Mouse (Mus musculus): ENCODE data around the gene Yjefn3. TPM values are rescaled to one million over a fixed set of nuclear protein-coding genes. Genes with fewer than 3 reads are reported as not detected.

Gene Yjefn3
- polyA plus RNA-seq, 1 experiment from 2014 or later, result 3.6 TPM

DNA sequence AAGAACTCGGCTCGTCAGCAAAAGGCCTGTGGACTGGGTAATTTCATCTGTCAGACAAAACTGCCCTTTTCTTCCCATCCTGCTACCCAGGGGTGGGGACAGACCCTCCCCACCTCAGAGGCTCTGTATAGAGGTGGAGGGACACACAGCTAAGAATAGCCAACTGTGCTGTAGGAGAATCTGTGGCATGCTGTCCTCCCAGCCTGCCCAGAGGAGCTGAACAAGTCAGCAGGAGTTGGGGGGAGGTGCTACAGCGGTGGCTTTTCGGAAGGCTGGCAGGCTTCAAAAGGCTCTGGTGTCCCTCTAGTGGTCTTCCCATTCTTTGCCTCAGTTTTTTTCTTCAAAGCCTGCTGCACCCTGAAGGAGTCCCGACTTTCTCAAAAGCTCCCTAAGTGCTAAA is 13.2 kb upstream of the Yjefn3 start:
- Histone ChIP-seq H3K4me1 (ENCODE audit: control insufficient read depth, insufficient read depth, low read length) (peaks cover 10% of the 10 kb centered on the region), H3K9me3 (ENCODE audit: control insufficient read depth, low read length) (no peaks in the 10 kb centered on the region), H3K36me3 (ENCODE audit: control insufficient read depth, insufficient read depth, low read length) (peaks cover 32% of the 10 kb centered on the region), H3K9ac (ENCODE audit: low read length) (no peak overlapping the region), H3K4me2 (no peak overlapping the region), H3K27me3 (ENCODE audit: control insufficient read depth, insufficient read depth, low read length) (no peaks in the 10 kb centered on the region), H3K27ac (ENCODE audit: low read depth, low read length) (no peak overlapping the region), H3K4me3 (ENCODE audit: low read depth, low read length) (no peak overlapping the region)
- ATAC-seq (ENCODE audit: low FRiP score) (no peak), DNase-seq (ENCODE audit: low spot score, missing footprints) (peak; percentile 82)
- 39% methylated on average over 5 of the region's 5 CpGs for WGBS

DNA sequence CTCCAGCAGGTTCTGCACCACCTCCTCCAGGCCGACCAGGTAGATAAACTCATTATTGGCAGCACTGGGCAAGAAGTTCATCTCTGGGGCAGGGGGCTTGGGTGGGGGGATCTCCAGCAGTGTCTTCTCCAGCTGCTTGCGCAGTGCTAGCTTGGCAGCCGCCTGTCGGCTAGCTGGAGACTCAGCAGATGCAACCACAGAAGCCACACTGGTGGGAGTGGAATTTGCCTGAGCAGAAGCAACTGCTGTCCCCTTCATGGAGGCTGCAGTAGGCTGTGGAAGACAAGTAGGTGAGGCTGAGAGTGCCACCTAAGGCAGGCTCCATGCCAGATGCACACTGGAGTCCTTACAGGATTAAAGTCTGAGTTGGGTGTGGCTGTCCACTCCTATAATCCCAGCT is 12.0 kb upstream of the Yjefn3 start:
- Histone ChIP-seq H3K27ac (ENCODE audit: low read depth, low read length) (no peak overlapping the region), H3K4me1 (ENCODE audit: control insufficient read depth, insufficient read depth, low read length) (no peaks in the 10 kb centered on the region), H3K9ac (ENCODE audit: low read length) (no peak overlapping the region), H3K4me3 (ENCODE audit: low read depth, low read length) (no peak overlapping the region), H3K9me3 (ENCODE audit: control insufficient read depth, low read length) (no peaks in the 10 kb centered on the region), H3K27me3 (ENCODE audit: control insufficient read depth, insufficient read depth, low read length) (no peaks in the 10 kb centered on the region), H3K4me2 (no peak overlapping the region), H3K36me3 (ENCODE audit: control insufficient read depth, insufficient read depth, low read length) (peaks cover 39% of the 10 kb centered on the region)
- ATAC-seq (ENCODE audit: low FRiP score), result no peak
- no peak for DNase-seq (ENCODE audit: low spot score, missing footprints)
- WGBS, result 91% methylated on average over 4 of the region's 4 CpGs

DNA sequence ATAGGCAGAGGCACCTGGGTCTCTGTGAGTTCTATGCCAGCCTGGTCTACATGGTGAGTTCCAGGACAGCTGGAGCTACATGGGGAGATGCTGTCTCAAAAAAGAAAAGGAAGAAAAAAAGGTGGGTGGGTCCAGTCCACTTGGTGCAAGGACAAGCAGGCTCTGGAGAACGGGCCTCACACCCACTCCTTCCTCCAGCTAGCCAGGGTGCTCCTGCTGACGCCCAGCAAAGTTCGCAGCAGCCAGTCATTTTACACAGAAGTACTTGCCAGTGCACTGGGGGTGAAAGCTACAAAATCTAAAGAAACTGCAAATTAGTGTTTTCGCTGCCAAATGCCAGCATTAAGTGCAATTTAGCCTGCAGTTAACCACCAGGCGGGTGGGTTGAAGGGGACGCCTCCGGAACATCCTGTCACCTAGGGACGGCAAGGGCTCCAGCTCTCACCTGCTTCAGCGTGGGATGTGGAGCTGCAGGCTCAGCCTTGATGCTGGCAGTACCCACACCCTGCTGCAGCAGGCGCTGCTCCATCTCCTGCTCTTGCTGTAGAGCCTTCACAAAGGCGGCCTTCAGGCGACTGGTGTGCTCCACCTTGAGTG is 10.1 kb upstream of the Yjefn3 start:
- Histone ChIP-seq H3K4me3 (ENCODE audit: low read depth, low read length) (no peak overlapping the region), H3K4me1 (ENCODE audit: control insufficient read depth, insufficient read depth, low read length) (no peaks in the 10 kb centered on the region), H3K4me2 (no peak overlapping the region), H3K9me3 (ENCODE audit: control insufficient read depth, low read length) (no peaks in the 10 kb centered on the region), H3K27ac (ENCODE audit: low read depth, low read length) (no peak overlapping the region), H3K27me3 (ENCODE audit: control insufficient read depth, insufficient read depth, low read length) (no peaks in the 10 kb centered on the region), H3K9ac (ENCODE audit: low read length) (no peak overlapping the region), H3K36me3 (ENCODE audit: control insufficient read depth, insufficient read depth, low read length) (peaks cover 37% of the 10 kb centered on the region)
- WGBS, result 89% methylated on average over 12 of the region's 12 CpGs
- DNase-seq (ENCODE audit: low spot score, missing footprints) (no peak), ATAC-seq (ENCODE audit: low FRiP score) (no peak)

DNA sequence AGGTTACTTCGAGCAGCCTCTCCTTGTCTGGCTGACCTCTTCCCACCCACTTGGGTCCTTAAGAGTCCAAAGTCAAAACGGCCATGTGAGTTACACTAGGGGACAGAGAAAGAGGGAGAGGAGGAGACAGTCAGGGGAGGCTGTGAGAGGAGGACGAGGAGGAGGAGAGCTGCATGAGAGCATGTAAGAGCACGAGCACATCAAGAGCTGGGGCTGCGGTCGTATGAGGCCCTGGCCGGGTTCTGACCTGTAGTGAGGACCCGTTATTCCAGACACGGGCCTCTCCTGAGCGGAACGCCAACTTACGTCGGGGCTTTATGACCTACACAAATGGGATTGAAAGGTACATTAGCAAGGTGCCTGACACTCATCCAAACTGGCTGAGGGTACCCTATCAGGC is 9.4 kb upstream of the Yjefn3 start:
- H3K4me3 ChIP-seq (ENCODE audit: low read depth, low read length), result no peak overlapping the region
- no peak overlapping the region for H3K4me2 ChIP-seq
- H3K4me1 ChIP-seq (ENCODE audit: control insufficient read depth, insufficient read depth, low read length), result no peaks in the 10 kb centered on the region
- no peaks in the 10 kb centered on the region for H3K27me3 ChIP-seq (ENCODE audit: control insufficient read depth, insufficient read depth, low read length)
- no peak for ATAC-seq (ENCODE audit: low FRiP score)
- H3K9ac ChIP-seq (ENCODE audit: low read length), result no peak overlapping the region
- H3K9me3 ChIP-seq (ENCODE audit: control insufficient read depth, low read length), result no peaks in the 10 kb centered on the region
- 92% methylated on average over 13 of the region's 13 CpGs for WGBS
- peaks cover 37% of the 10 kb centered on the region for H3K36me3 ChIP-seq (ENCODE audit: control insufficient read depth, insufficient read depth, low read length)
- no peak overlapping the region for H3K27ac ChIP-seq (ENCODE audit: low read depth, low read length)
- DNase-seq (ENCODE audit: low spot score, missing footprints), result no peak

DNA sequence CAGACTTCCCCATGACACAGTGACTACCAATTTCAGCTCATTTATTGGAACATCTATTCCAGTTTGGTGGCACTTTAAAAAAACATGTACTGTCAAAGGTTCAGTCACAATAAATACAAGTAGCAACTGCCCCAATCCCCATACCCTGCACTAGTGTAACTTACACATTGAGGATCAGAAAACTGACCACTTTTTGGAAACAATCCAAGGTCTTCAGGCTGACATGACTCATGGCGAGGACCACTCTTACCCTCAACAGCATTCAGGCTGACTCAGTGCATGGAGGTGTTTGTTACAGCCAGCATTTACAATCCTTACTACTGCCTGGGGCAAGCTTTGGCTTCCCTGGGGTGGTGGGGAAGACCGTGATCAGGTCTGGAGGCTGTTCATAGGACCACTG is 4.6 kb upstream of the Yjefn3 start:
- H3K27me3 ChIP-seq (ENCODE audit: control insufficient read depth, insufficient read depth, low read length), result no peaks in the 10 kb centered on the region
- WGBS, result 89% methylated on average over 2 of the region's 2 CpGs
- no peak overlapping the region for H3K4me3 ChIP-seq (ENCODE audit: low read depth, low read length)
- H3K9me3 ChIP-seq (ENCODE audit: control insufficient read depth, low read length), result no peaks in the 10 kb centered on the region
- H3K4me2 ChIP-seq, result no peak overlapping the region
- DNase-seq (ENCODE audit: low spot score, missing footprints) (no peak), ATAC-seq (ENCODE audit: low FRiP score) (no peak)
- H3K4me1 ChIP-seq (ENCODE audit: control insufficient read depth, insufficient read depth, low read length), result peaks cover 8% of the 10 kb centered on the region
- H3K9ac ChIP-seq (ENCODE audit: low read length), result no peak overlapping the region
- H3K36me3 ChIP-seq (ENCODE audit: control insufficient read depth, insufficient read depth, low read length), result peaks cover 18% of the 10 kb centered on the region; the same call in 1 of the 2 replicates
- no peak overlapping the region for H3K27ac ChIP-seq (ENCODE audit: low read depth, low read length)

DNA sequence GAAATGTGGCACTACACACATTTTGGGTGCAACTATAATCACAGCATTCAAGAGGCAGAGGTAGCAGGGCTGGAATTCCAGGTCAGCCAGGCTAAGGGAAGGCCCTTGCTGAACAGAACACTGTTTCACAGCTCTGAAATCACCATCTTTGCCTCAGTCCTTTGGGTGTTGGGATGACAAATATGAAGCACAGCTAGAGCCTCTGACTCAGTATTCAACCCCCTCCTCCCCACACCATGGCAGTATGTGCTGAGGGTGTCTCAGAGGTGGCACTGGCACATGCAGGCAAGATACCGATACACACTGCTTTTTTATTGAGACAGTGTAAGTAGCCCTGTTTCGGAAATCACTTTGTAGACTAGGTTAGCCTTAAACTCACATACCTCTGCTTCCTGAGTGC is 3.7 kb upstream of the Yjefn3 start:
- peaks cover 13% of the 10 kb centered on the region for H3K4me1 ChIP-seq (ENCODE audit: control insufficient read depth, insufficient read depth, low read length)
- ATAC-seq (ENCODE audit: low FRiP score), result no peak
- H3K4me3 ChIP-seq (ENCODE audit: low read depth, low read length), result no peak overlapping the region
- peaks cover 12% of the 10 kb centered on the region; the same call in 1 of the 2 replicates for H3K36me3 ChIP-seq (ENCODE audit: control insufficient read depth, insufficient read depth, low read length)
- WGBS, result 90% methylated on average over 2 of the region's 2 CpGs
- no peak overlapping the region for H3K27ac ChIP-seq (ENCODE audit: low read depth, low read length)
- no peaks in the 10 kb centered on the region for H3K27me3 ChIP-seq (ENCODE audit: control insufficient read depth, insufficient read depth, low read length)
- no peaks in the 10 kb centered on the region for H3K9me3 ChIP-seq (ENCODE audit: control insufficient read depth, low read length)
- no peak overlapping the region for H3K4me2 ChIP-seq
- H3K9ac ChIP-seq (ENCODE audit: low read length), result no peak overlapping the region
- peak; percentile 69 for DNase-seq (ENCODE audit: low spot score, missing footprints)

DNA sequence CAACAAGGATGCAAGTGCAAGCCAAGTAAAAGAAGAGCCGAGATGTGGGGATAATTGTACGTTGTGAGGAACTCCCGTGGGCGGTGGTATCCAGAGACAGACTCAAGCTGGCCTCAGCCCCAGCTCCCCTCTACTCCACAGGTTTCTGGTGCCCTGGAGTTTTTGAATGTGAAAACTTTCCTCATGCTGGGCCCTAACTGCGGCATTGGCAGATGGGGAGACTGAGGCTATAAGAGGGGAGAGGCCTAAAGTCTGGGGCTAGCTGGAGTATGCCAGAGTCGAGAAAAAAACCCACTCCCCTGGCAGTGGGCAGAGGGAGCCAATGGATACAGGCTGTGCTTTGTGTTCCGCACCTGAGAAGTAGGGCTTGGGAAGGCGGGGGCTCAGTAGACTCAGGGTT is 1.6 kb upstream of the Yjefn3 start:
- Histone ChIP-seq H3K36me3 (ENCODE audit: control insufficient read depth, insufficient read depth, low read length) (no peaks in the 10 kb centered on the region; the same call in 1 of the 2 replicates), H3K9me3 (ENCODE audit: control insufficient read depth, low read length) (no peaks in the 10 kb centered on the region), H3K9ac (ENCODE audit: low read length) (no peak overlapping the region), H3K4me2 (peak overlapping the region; percentile 57), H3K4me3 (ENCODE audit: low read depth, low read length) (no peak overlapping the region), H3K4me1 (ENCODE audit: control insufficient read depth, insufficient read depth, low read length) (peaks cover 19% of the 10 kb centered on the region), H3K27ac (ENCODE audit: low read depth, low read length) (no peak overlapping the region), H3K27me3 (ENCODE audit: control insufficient read depth, insufficient read depth, low read length) (no peaks in the 10 kb centered on the region)
- DNase-seq (ENCODE audit: low spot score, missing footprints) (no peak), ATAC-seq (ENCODE audit: low FRiP score) (no peak)
- WGBS, result 76% methylated on average over 8 of the region's 8 CpGs

DNA sequence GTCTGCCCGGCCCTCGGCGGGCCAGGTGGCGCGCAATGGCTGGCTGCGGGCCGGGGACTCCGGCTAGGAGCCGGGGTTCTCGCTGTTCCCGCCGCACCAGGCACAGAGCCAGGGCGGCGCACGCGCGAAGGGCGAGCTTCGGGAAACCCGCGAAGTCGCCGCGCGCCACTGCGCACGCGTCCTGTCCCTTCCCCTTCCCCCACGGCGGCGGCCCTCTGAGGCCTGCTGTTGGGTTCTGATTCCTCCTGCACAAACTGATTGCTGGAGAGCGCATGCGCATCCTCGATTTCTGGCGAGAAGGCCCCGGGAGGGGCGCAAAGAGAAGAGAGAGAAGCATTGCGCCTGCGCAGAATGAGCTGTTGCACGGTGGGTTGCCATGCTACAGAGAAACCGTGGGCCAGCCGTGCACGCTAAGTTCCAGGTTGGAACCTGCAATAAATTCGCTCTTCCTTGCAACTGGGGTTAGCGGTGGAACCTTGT is 591 bp upstream of the Yjefn3 start:
- peak overlapping the region; percentile 77 for H3K4me3 ChIP-seq (ENCODE audit: low read depth, low read length)
- no peaks in the 10 kb centered on the region for H3K9me3 ChIP-seq (ENCODE audit: control insufficient read depth, low read length)
- WGBS, result under 1% methylated on average over 43 of the region's 45 CpGs
- peak overlapping the region; percentile 65 for H3K27ac ChIP-seq (ENCODE audit: low read depth, low read length)
- DNase-seq (ENCODE audit: low spot score, missing footprints) (peak; percentile 100), ATAC-seq (ENCODE audit: low FRiP score) (peak; percentile 92)
- H3K9ac ChIP-seq (ENCODE audit: low read length), result peak overlapping the region; percentile 81
- H3K36me3 ChIP-seq (ENCODE audit: control insufficient read depth, insufficient read depth, low read length), result no peaks in the 10 kb centered on the region
- H3K4me1 ChIP-seq (ENCODE audit: control insufficient read depth, insufficient read depth, low read length), result peaks cover 19% of the 10 kb centered on the region
- no peaks in the 10 kb centered on the region for H3K27me3 ChIP-seq (ENCODE audit: control insufficient read depth, insufficient read depth, low read length)
- H3K4me2 ChIP-seq, result peak overlapping the region; percentile 57

DNA sequence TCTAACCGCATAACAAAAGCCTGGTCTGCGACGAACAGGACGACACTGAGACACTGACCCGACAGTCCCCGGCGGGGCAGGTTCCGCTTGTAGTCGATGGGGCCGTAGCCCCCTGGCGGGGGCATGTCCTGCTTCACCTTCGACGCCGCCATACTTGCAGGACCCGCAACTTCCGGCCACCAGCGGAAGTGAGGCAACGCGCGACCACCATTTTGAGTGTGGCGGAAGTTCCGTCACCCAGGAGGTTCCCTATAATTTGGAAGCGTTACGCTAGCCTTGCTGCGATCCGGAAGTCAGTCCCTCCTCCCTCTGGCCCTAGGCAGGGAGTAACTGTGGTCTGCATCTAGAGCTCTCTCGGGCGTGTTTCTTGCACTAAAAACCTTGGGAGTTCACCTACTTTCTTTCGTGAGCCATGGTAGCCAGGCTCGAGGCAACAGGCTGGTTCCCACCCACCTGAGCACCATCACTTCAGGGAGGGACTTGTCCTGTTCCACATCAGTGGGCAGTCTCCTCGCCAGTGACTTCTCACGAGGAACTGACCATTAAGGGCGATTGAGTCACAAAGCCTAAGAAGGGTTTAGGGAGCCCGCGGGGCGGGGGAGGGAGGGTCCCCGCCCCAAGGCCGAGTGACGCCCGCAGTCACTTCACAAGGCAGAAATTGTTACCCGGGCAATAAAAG is 889 bp downstream of the Yjefn3 start:
- peak; percentile 78 for ATAC-seq (ENCODE audit: low FRiP score)
- DNase-seq (ENCODE audit: low spot score, missing footprints), result peak; percentile 100
- peak overlapping the region; percentile 57 for H3K4me2 ChIP-seq
- H3K27ac ChIP-seq (ENCODE audit: low read depth, low read length), result peak overlapping the region; percentile 76
- no peaks in the 10 kb centered on the region for H3K36me3 ChIP-seq (ENCODE audit: control insufficient read depth, insufficient read depth, low read length)
- no peaks in the 10 kb centered on the region for H3K27me3 ChIP-seq (ENCODE audit: control insufficient read depth, insufficient read depth, low read length)
- peak overlapping the region; percentile 85 for H3K9ac ChIP-seq (ENCODE audit: low read length)
- no peaks in the 10 kb centered on the region for H3K9me3 ChIP-seq (ENCODE audit: control insufficient read depth, low read length)
- peak overlapping the region; percentile 77 for H3K4me3 ChIP-seq (ENCODE audit: low read depth, low read length)
- WGBS, result 2% methylated on average over 41 of the region's 41 CpGs
- peaks cover 19% of the 10 kb centered on the region for H3K4me1 ChIP-seq (ENCODE audit: control insufficient read depth, insufficient read depth, low read length)

Data from midbrain, embryonic 11.5 days (tissue).